Comparison of ENCODE assay signal across 29 mouse cellular contexts in genomic region chr1:63579153-63579552, GRCm38 (mm10). TPM values are rescaled to one million over a fixed set of nuclear protein-coding genes. Genes with fewer than 3 reads are reported as not detected.
"Had no signal": no experiment of that assay in that cellular context is flagged by ENCODE, and none has a peak within 500 bp of the region (broad histone marks: within the 10 kb centered on the region; RNA-seq: fewer than 3 reads in every experiment).

No protein-coding gene starts in this region.

- H3K4me3 ChIP-seq: layer of hippocampus, adult 2 months; liver, embryonic 13.5 days; midbrain, embryonic 13.5 days; myocyte; neural tube, embryonic 13.5 days; stomach, embryonic 15.5 days had no signal

- H3K9ac ChIP-seq: liver, embryonic 13.5 days; midbrain, embryonic 13.5 days; neural tube, embryonic 13.5 days; stomach, embryonic 15.5 days had no signal

- DNase-seq: kidney, adult 2 months; kidney, postnatal 25 days; layer of hippocampus, adult 9-11 months; liver, embryonic 13.5 days; lung, adult 2 months; lung, postnatal 14 days; lung, postnatal 4 days; retina, postnatal 1 day; right cerebral cortex, postnatal 25 days; spleen, adult 18-20 months; thymus, postnatal 25 days had no signal

- ATAC-seq: midbrain, embryonic 13.5 days had no signal

- H3K36me3 ChIP-seq: liver, embryonic 13.5 days; neural tube, embryonic 13.5 days; stomach, embryonic 15.5 days had no signal

- H3K27ac ChIP-seq: kidney, postnatal 0 days; layer of hippocampus, adult 2 months; liver, embryonic 13.5 days; midbrain, embryonic 13.5 days; neural tube, embryonic 13.5 days; stomach, embryonic 15.5 days had no signal

- H3K4me2 ChIP-seq: liver, embryonic 13.5 days; midbrain, embryonic 13.5 days; neural tube, embryonic 13.5 days; stomach, embryonic 15.5 days had no signal

- H3K27me3 ChIP-seq: liver, embryonic 13.5 days; midbrain, embryonic 13.5 days; neural tube, embryonic 13.5 days; stomach, embryonic 15.5 days had no signal

- H3K4me1 ChIP-seq: liver, embryonic 13.5 days; stomach, embryonic 15.5 days had no signal

- H3K9me3 ChIP-seq: liver, embryonic 13.5 days; midbrain, embryonic 13.5 days; neural tube, embryonic 13.5 days; stomach, embryonic 15.5 days had no signal

RNA-seq across cellular contexts. Expression of gene Gm39653, which starts 36.6 kb away (rescaled TPM):
- total RNA-seq: layer of hippocampus, adult 2 months; layer of hippocampus, postnatal 25 days; liver, adult 2 months; megakaryocyte, adult 5-6 weeks; monocyte, adult 5-6 weeks; neutrophil, adult 5-6 weeks had no signal
- polyA plus RNA-seq: kidney, adult 2 months; kidney, embryonic 14.5 days; kidney, postnatal 0 days; large intestine, adult 2 months; limb, embryonic 11.5 days; limb, embryonic 14.5 days; liver, adult 2 months; liver, embryonic 13.5 days; liver, embryonic 16.5 days; lung, adult 2 months; lung, embryonic 16.5 days; midbrain, embryonic 13.5 days; myocyte; neural tube, embryonic 13.5 days; stomach, embryonic 15.5 days; thymus, postnatal 0 days had no signal
